Mouse (Mus musculus) MEL (cell line): ENCODE measurements around the gene Slc25a19. TPM values are rescaled to one million over a fixed set of nuclear protein-coding genes. Genes with fewer than 3 reads are reported as not detected.
A peak's percentile ranks its signal among the peaks of the same experiment; 100 is the strongest.

Source experiments
- DNase-seq: peaks from one replicate; pipeline ENCODE4 v3.0.0; 2011; ENCODE audit warnings: low read depth, low spot score
- H3K27ac ChIP-seq: 2 replicates; pipeline ENCODE4 v1.5.1; 2012; ENCODE audit warnings: low read depth, mild to moderate bottlenecking, control low read depth, low read length, moderate library complexity; ENCODE audit not compliant: control insufficient read depth
- H3K27me3 ChIP-seq, 2 experiments: fragments of 150-350 bp in 1 of 2; sonication (generic) in 1 of 2; 2 replicates each; pipeline ENCODE4 v1.6.1; 2012; ENCODE audit warnings: low read length in 2 of 2, mild to moderate bottlenecking in 2 of 2, improper control_type of control experiment in 1 of 2, moderate library complexity in 1 of 2; ENCODE audit not compliant: insufficient read depth in 2 of 2, control insufficient read depth in 1 of 2
- H3K36me3 ChIP-seq, 2 experiments: 2 replicates each; pipeline ENCODE4 v1.6.1; 2012 to 2014; ENCODE audit warnings: low read length in 2 of 2, improper control_type of control experiment in 1 of 2, inconsistent platforms in 1 of 2, mild to moderate bottlenecking in 1 of 2; ENCODE audit not compliant: insufficient read depth in 2 of 2, control insufficient read depth in 1 of 2
- H3K4me1 ChIP-seq, 2 experiments: fragments of 150-350 bp in 1 of 2; sonication (generic) in 1 of 2; 2 replicates each; pipeline ENCODE4 v1.6.1; 2012; ENCODE audit warnings: low read length in 2 of 2, improper control_type of control experiment in 1 of 2, mild to moderate bottlenecking in 1 of 2; ENCODE audit not compliant: insufficient read depth in 2 of 2, control insufficient read depth in 1 of 2
- H3K4me3 ChIP-seq, 2 experiments: fragments of 150-350 bp in 1 of 2; sonication (generic) in 1 of 2; 2 replicates each; pipeline ENCODE4 v1.5.1; 2012; ENCODE audit warnings: low read depth in 2 of 2, low read length in 2 of 2, mild to moderate bottlenecking in 2 of 2, moderate library complexity in 2 of 2, control low read depth in 1 of 2, improper control_type of control experiment in 1 of 2; ENCODE audit not compliant: control insufficient read depth in 1 of 2, insufficient read depth in 1 of 2
- H3K79me2 ChIP-seq: 2 replicates; pipeline ENCODE4 v1.6.1; 2012; ENCODE audit warnings: mild to moderate bottlenecking, low read length, moderate library complexity; ENCODE audit not compliant: control insufficient read depth, poor library complexity, insufficient read depth
- H3K9ac ChIP-seq: 2 replicates; pipeline ENCODE4 v1.6.1; 2012; ENCODE audit warnings: low read depth, mild to moderate bottlenecking, control low read depth, low read length, moderate library complexity; ENCODE audit not compliant: control insufficient read depth, poor library complexity, severe bottlenecking
- H3K9me3 ChIP-seq: fragments of 150-350 bp; sonication (generic); replicated peaks from 2 replicates; pipeline ENCODE4 v1.6.1; 2012; ENCODE audit warnings: mild to moderate bottlenecking, low read length, improper control_type of control experiment, moderate library complexity; ENCODE audit not compliant: insufficient read depth
- BHLHE40 ChIP-seq: IDR thresholded peaks from 2 replicates; pipeline ENCODE4 v1.6.1; 2012; ENCODE audit warnings: low read depth, mild to moderate bottlenecking, inconsistent platforms, low read length, improper control_type of control experiment, borderline replicate concordance
- CHD1 ChIP-seq: IDR thresholded peaks from 2 replicates; pipeline ENCODE4 v1.6.1; 2012; ENCODE audit warnings: low read depth, mild to moderate bottlenecking, inconsistent platforms, low read length, improper control_type of control experiment
- CHD2 ChIP-seq: IDR thresholded peaks from 2 replicates; pipeline ENCODE4 v1.6.1; 2011; ENCODE audit warnings: low read length, improper control_type of control experiment
- E2F4 ChIP-seq: IDR thresholded peaks from 2 replicates; pipeline ENCODE4 v1.6.1; 2011; ENCODE audit warnings: low read depth, low read length, improper control_type of control experiment, borderline replicate concordance
- EP300 ChIP-seq, 2 experiments: IDR thresholded peaks; 2 replicates each; pipeline ENCODE4 v1.6.1; 2011; ENCODE audit warnings: improper control_type of control experiment in 2 of 2, low read length in 2 of 2, low read depth in 1 of 2, mild to moderate bottlenecking in 1 of 2
- ETS1 ChIP-seq: IDR thresholded peaks from 2 replicates; pipeline ENCODE4 v1.6.1; 2012; ENCODE audit warnings: low read depth, mild to moderate bottlenecking, inconsistent platforms, low read length, improper control_type of control experiment, moderate library complexity
- GABPA ChIP-seq: IDR thresholded peaks from 2 replicates; pipeline ENCODE4 v1.6.1; 2012; ENCODE audit warnings: low read depth, mild to moderate bottlenecking, inconsistent platforms, low read length, improper control_type of control experiment, moderate library complexity
- GATA1 ChIP-seq: IDR thresholded peaks from 2 replicates; pipeline ENCODE4 v1.6.1; 2011; ENCODE audit warnings: low read depth, low read length, improper control_type of control experiment
- JUND ChIP-seq: IDR thresholded peaks from 2 replicates; pipeline ENCODE4 v1.6.1; 2011; ENCODE audit warnings: low read depth, mild to moderate bottlenecking, improper control_type of control experiment, low read length
- KAT2A ChIP-seq: conservative IDR thresholded peaks from 2 replicates; pipeline ENCODE4 v1.6.1; 2012; ENCODE audit warnings: low read depth, low read length, improper control_type of control experiment, inconsistent platforms
- MAFK ChIP-seq: IDR thresholded peaks from 2 replicates; pipeline ENCODE4 v1.6.1; 2011; ENCODE audit warnings: low read depth, mild to moderate bottlenecking, low read length, improper control_type of control experiment, borderline replicate concordance
- MAX ChIP-seq: IDR thresholded peaks from 2 replicates; pipeline ENCODE4 v1.6.1; 2011; ENCODE audit warnings: low read length, improper control_type of control experiment
- MEF2A ChIP-seq: IDR thresholded peaks from 2 replicates; pipeline ENCODE4 v1.6.1; 2014; ENCODE audit warnings: low read depth, mild to moderate bottlenecking, inconsistent platforms, low read length, improper control_type of control experiment; ENCODE audit not compliant: poor library complexity, insufficient replicate concordance, severe bottlenecking; ENCODE audit errors: extremely low read depth
- MXI1 ChIP-seq: IDR thresholded peaks from 2 replicates; pipeline ENCODE4 v1.6.1; 2011; ENCODE audit warnings: mild to moderate bottlenecking, low read depth, low read length, improper control_type of control experiment
- MYB ChIP-seq: IDR thresholded peaks from 2 replicates; pipeline ENCODE4 v1.6.1; 2011; ENCODE audit warnings: mild to moderate bottlenecking, low read depth, low read length, improper control_type of control experiment
- MYC ChIP-seq: IDR thresholded peaks from 2 replicates; pipeline ENCODE4 v1.6.1; 2011; ENCODE audit warnings: low read depth, mild to moderate bottlenecking, low read length, improper control_type of control experiment, moderate library complexity
- NELFE ChIP-seq: IDR thresholded peaks from 2 replicates; pipeline ENCODE4 v1.6.1; 2011; ENCODE audit warnings: low read depth, low read length, improper control_type of control experiment
- NRF1 ChIP-seq: IDR thresholded peaks from 2 replicates; pipeline ENCODE4 v1.6.1; 2014; ENCODE audit warnings: low read depth, mild to moderate bottlenecking, inconsistent platforms, low read length, improper control_type of control experiment, moderate library complexity; ENCODE audit not compliant: poor library complexity, insufficient read depth, severe bottlenecking
- POLR2A ChIP-seq, 2 experiments: IDR thresholded peaks; 2 replicates each; pipeline ENCODE4 v1.6.1; 2011 to 2012; ENCODE audit warnings: low read length in 2 of 2, mild to moderate bottlenecking in 2 of 2, control low read depth in 1 of 2, improper control_type of control experiment in 1 of 2, low read depth in 1 of 2, moderate library complexity in 1 of 2; ENCODE audit not compliant: control insufficient read depth in 1 of 2, insufficient read depth in 1 of 2, poor library complexity in 1 of 2
- POLR2AphosphoS2 ChIP-seq: IDR thresholded peaks from 2 replicates; pipeline ENCODE4 v1.6.1; 2011; ENCODE audit warnings: low read length, improper control_type of control experiment
- POLR2AphosphoS5 ChIP-seq: IDR thresholded peaks from 2 replicates; pipeline ENCODE4 v1.6.1; 2012; ENCODE audit warnings: low read depth, borderline replicate concordance, mild to moderate bottlenecking, inconsistent platforms, low read length, moderate library complexity, mixed read lengths
- RAD21 ChIP-seq: IDR thresholded peaks from 2 replicates; pipeline ENCODE4 v1.6.1; 2011; ENCODE audit warnings: mild to moderate bottlenecking, low read depth, low read length, improper control_type of control experiment
- RCOR1 ChIP-seq: IDR thresholded peaks from 2 replicates; pipeline ENCODE4 v1.6.1; 2012; ENCODE audit warnings: low read depth, mild to moderate bottlenecking, inconsistent platforms, low read length, improper control_type of control experiment
- SMC3 ChIP-seq: IDR thresholded peaks from 2 replicates; pipeline ENCODE4 v1.6.1; 2011; ENCODE audit warnings: low read depth, low read length, improper control_type of control experiment
- TAL1 ChIP-seq: IDR thresholded peaks from 2 replicates; pipeline ENCODE4 v1.6.1; 2012; ENCODE audit warnings: mild to moderate bottlenecking, inconsistent platforms, low read length, moderate library complexity, mixed read lengths
- TBP ChIP-seq: IDR thresholded peaks from 2 replicates; pipeline ENCODE4 v1.8.0; 2011; ENCODE audit warnings: low read depth, low read length, improper control_type of control experiment
- TCF12 ChIP-seq: IDR thresholded peaks from 2 replicates; pipeline ENCODE4 v1.6.1; 2014; ENCODE audit warnings: low read depth, mild to moderate bottlenecking, inconsistent platforms, low read length, improper control_type of control experiment, moderate library complexity
- UBTF ChIP-seq: IDR thresholded peaks from 2 replicates; pipeline ENCODE4 v1.6.1; 2012; ENCODE audit warnings: low read depth, mild to moderate bottlenecking, inconsistent platforms, low read length, improper control_type of control experiment, moderate library complexity, borderline replicate concordance; ENCODE audit not compliant: insufficient read depth
- USF1 ChIP-seq: IDR thresholded peaks from 2 replicates; pipeline ENCODE4 v1.6.1; 2014; ENCODE audit warnings: low read depth, mild to moderate bottlenecking, inconsistent platforms, low read length, improper control_type of control experiment, moderate library complexity
- USF2 ChIP-seq, 2 experiments: IDR thresholded peaks; 2 replicates each; pipeline ENCODE4 v1.6.1; 2011 to 2012; ENCODE audit warnings: improper control_type of control experiment in 2 of 2, low read length in 2 of 2, borderline replicate concordance in 1 of 2, inconsistent platforms in 1 of 2, low read depth in 1 of 2, mild to moderate bottlenecking in 1 of 2; ENCODE audit not compliant: insufficient read depth in 1 of 2
- ZC3H11A ChIP-seq: IDR thresholded peaks from 2 replicates; pipeline ENCODE4 v1.6.1; 2012; ENCODE audit warnings: low read depth, mild to moderate bottlenecking, inconsistent platforms, low read length, improper control_type of control experiment
- ZKSCAN1 ChIP-seq: IDR thresholded peaks from 2 replicates; pipeline ENCODE4 v1.6.1; 2012; ENCODE audit warnings: low read depth, mild to moderate bottlenecking, inconsistent platforms, low read length, improper control_type of control experiment, moderate library complexity
- ZMIZ1 ChIP-seq: IDR thresholded peaks from 2 replicates; pipeline ENCODE4 v1.6.1; 2012; ENCODE audit warnings: low read depth, mild to moderate bottlenecking, inconsistent platforms, low read length, improper control_type of control experiment, moderate library complexity
- ZNF384 ChIP-seq: IDR thresholded peaks from 2 replicates; pipeline ENCODE4 v1.6.1; 2012; ENCODE audit warnings: low read depth, mild to moderate bottlenecking, inconsistent platforms, low read length, improper control_type of control experiment
- polyA plus RNA-seq, 2 experiments: library from polyadenylated mRNA; stranded (reverse) in 1 of 2; unstranded in 1 of 2; fragments of >175 nt in 1 of 2; fragments of >200 nt in 1 of 2; gene quantifications; 2 replicates each; pipeline versions ENCODE4 v1.2.1 to v1.2.4; 2012; ENCODE audit warnings: low replicate concordance in 2 of 2, low read depth in 1 of 2; ENCODE audit not compliant: insufficient read length in 2 of 2, insufficient read depth in 1 of 2, missing spikeins in 1 of 2
- total RNA-seq: library from RNA; depleted of rRNA; stranded (reverse); fragments of 300-350 nt; gene quantifications from 2 replicates; pipeline ENCODE4 v1.2.3, GENCODE M21; 2012

The Slc25a19 gene
- total and polyA plus RNA-seq, 3 experiments, result 35.3 to 43.1 TPM; not detected in 1

GRCm38 (mm10) chr11:115630532-115631504 lies 2.7 kb upstream of the Slc25a19 start:
- peaks cover 0 to 9% of the 10 kb centered on the region in 2 experiments; a peak in 2 of 4 replicates for H3K36me3 ChIP-seq
- peak overlapping the region; percentile 91 for H3K27ac ChIP-seq
- no peaks in the 10 kb centered on the region for H3K9me3 ChIP-seq
- no peaks in the 10 kb centered on the region for H3K27me3 ChIP-seq
- peak overlapping the region; percentile 63 for H3K9ac ChIP-seq
- peaks cover 18% of the 10 kb centered on the region for H3K79me2 ChIP-seq
- peak; percentile 93 for DNase-seq
- H3K4me3 ChIP-seq, result peak overlapping the region; percentile 47 to 49
- peaks cover 6 to 29% of the 10 kb centered on the region in 2 experiments for H3K4me1 ChIP-seq
- TF ChIP-seq ETS1 (peak; percentile 91), MYB (peak; percentile 44), GATA1 (peak; percentile 80), USF1 (peak; percentile 51), KAT2A (no peak; the same call in 1 of the 2 replicates), TAL1 (no peak), JUND (no peak), NELFE (peak; percentile 49; the same call in 1 of the 2 replicates), NRF1 (no peak), TCF12 (peak; percentile 32; the same call in 1 of the 2 replicates), GABPA (no peak), SMC3 (no peak), EP300 (IDR thresholded peaks at IDR 0.05; ENCODE audit: low read depth in 1 of 2, low read length in 2 of 2) (peak; percentile 52 to 58; a peak in 3 of 4 replicates), MAX (peak; percentile 48; the same call in 1 of the 2 replicates), USF2 (IDR thresholded peaks at IDR 0.05; ENCODE audit: borderline replicate concordance in 1 of 2, insufficient read depth in 1 of 2, low read depth in 1 of 2, low read length in 2 of 2) (no peak), ZMIZ1 (peak; percentile 47; the same call in 1 of the 2 replicates), TBP (peak; percentile 55), BHLHE40 (no peak), MAFK (no peak), UBTF (no peak), ZKSCAN1 (peak; percentile 74; the same call in 1 of the 2 replicates), POLR2AphosphoS2 (0 out of 2 replicates have a peak, but pooled peaks have one; percentile 31), POLR2AphosphoS5 (no peak), CHD2 (peak; percentile 39; the same call in 1 of the 2 replicates), ZNF384 (peak; percentile 99), RAD21 (no peak; the same call in 1 of the 2 replicates), ZC3H11A (no peak), MYC (no peak), CHD1 (0 out of 2 replicates have a peak, but pooled peaks have one; percentile 54), MEF2A (no peak), RCOR1 (peak; percentile 94), MXI1 (peak; percentile 58), E2F4 (no peak), POLR2A (IDR thresholded peaks at IDR 0.05; ENCODE audit: control insufficient read depth in 1 of 2, insufficient read depth in 1 of 2, low read depth in 1 of 2, low read length in 2 of 2, poor library complexity in 1 of 2) (peak in 1 of 2 experiments; percentile 58; a peak in 2 of 4 replicates)
